In the genomic region with DNA sequence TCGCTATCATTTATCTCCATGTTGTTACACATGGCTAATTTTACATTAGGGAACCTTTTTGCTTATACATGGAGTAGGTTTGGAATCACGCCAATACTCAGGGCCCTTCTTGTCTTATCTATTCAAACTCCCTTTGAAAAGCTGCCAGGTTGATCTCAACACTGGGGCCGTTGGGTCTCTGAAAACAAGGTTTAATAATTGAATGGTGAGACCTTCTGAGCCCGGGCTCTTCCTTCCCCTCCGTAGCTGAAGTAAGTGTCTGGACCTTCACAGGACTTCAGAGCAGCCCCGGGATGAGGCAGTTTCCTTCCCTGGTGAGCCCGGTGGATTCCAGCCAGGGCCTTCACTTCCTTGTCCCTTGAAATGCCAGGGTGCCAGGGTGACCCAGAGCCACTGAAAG, we compare ENCODE assay signal across 10 mouse cellular contexts. TPM values are rescaled to one million over a fixed set of nuclear protein-coding genes. Genes with fewer than 3 reads are reported as not detected.
DNase-seq lines count a peak whose midpoint lies in the region; ATAC-seq lines count a peak whose summit lies in the region.
"Had no signal": no experiment of that assay in that cellular context is flagged by ENCODE, and none has a peak within 500 bp of the region (broad histone marks: within the 10 kb centered on the region; RNA-seq: fewer than 3 reads in every experiment).

No protein-coding gene starts in this region.

- peaks cover 23% of the 10 kb centered on the region for H3K4me1 ChIP-seq in midbrain, embryonic 11.5 days (ENCODE audit: control insufficient read depth, insufficient read depth, low read length)
- H3K4me1 ChIP-seq in midbrain, embryonic 10.5 days: peaks cover 53% of the 10 kb centered on the region
- H3K4me1 ChIP-seq in heart, embryonic 12.5 days (replicated peaks): peaks cover 68% of the 10 kb centered on the region
- peaks cover 30% of the 10 kb centered on the region for H3K4me1 ChIP-seq in stomach, embryonic 16.5 days (ENCODE audit: control insufficient read depth, insufficient read depth, low read length)
- peaks cover 58% of the 10 kb centered on the region for H3K4me1 ChIP-seq in midbrain, embryonic 13.5 days (replicated peaks)

- no peaks in the 10 kb centered on the region for H3K9me3 ChIP-seq in midbrain, embryonic 11.5 days (ENCODE audit: control insufficient read depth, low read length)
- H3K9me3 ChIP-seq in midbrain, embryonic 10.5 days (replicated peaks): no peaks in the 10 kb centered on the region
- no peaks in the 10 kb centered on the region for H3K9me3 ChIP-seq in heart, embryonic 12.5 days (replicated peaks)
- no peaks in the 10 kb centered on the region for H3K9me3 ChIP-seq in stomach, embryonic 16.5 days (replicated peaks; ENCODE audit: control insufficient read depth, low read length)
- no peaks in the 10 kb centered on the region for H3K9me3 ChIP-seq in midbrain, embryonic 13.5 days
- H3K9me3 ChIP-seq: midbrain, embryonic 12.5 days had no signal

- peaks cover 2% of the 10 kb centered on the region; the same call in 1 of the 2 replicates for H3K27me3 ChIP-seq in midbrain, embryonic 11.5 days (ENCODE audit: control insufficient read depth, insufficient read depth, low read length)
- H3K27me3 ChIP-seq in midbrain, embryonic 10.5 days (ENCODE audit: low read depth, poor library complexity, severe bottlenecking): peaks cover 64% of the 10 kb centered on the region
- H3K27me3 ChIP-seq in heart, embryonic 12.5 days (replicated peaks): no peaks in the 10 kb centered on the region
- no peaks in the 10 kb centered on the region for H3K27me3 ChIP-seq in stomach, embryonic 16.5 days (ENCODE audit: control insufficient read depth, insufficient read depth, low read length)
- H3K27me3 ChIP-seq in midbrain, embryonic 13.5 days: no peaks in the 10 kb centered on the region
- H3K27me3 ChIP-seq: midbrain, embryonic 12.5 days had no signal

- H3K36me3 ChIP-seq in midbrain, embryonic 11.5 days (ENCODE audit: control insufficient read depth, insufficient read depth, low read length): no peaks in the 10 kb centered on the region
- no peaks in the 10 kb centered on the region for H3K36me3 ChIP-seq in midbrain, embryonic 10.5 days
- no peaks in the 10 kb centered on the region for H3K36me3 ChIP-seq in heart, embryonic 12.5 days
- no peaks in the 10 kb centered on the region for H3K36me3 ChIP-seq in stomach, embryonic 16.5 days (ENCODE audit: control insufficient read depth, insufficient read depth, low read length)
- no peaks in the 10 kb centered on the region for H3K36me3 ChIP-seq in midbrain, embryonic 13.5 days
- H3K36me3 ChIP-seq: midbrain, embryonic 12.5 days had no signal

- H3K4me2 ChIP-seq in midbrain, embryonic 11.5 days: no peak overlapping the region
- peak overlapping the region; percentile 45 for H3K4me2 ChIP-seq in heart, embryonic 12.5 days
- H3K4me2 ChIP-seq in stomach, embryonic 16.5 days (ENCODE audit: low read depth, low read length): no peak overlapping the region
- H3K4me2 ChIP-seq in midbrain, embryonic 13.5 days (replicated peaks): no peak overlapping the region
- H3K4me2 ChIP-seq: hindbrain, embryonic 14.5 days; midbrain, embryonic 12.5 days had no signal

- no peak overlapping the region for H3K27ac ChIP-seq in midbrain, embryonic 11.5 days (ENCODE audit: low read depth, low read length)
- no peak overlapping the region for H3K27ac ChIP-seq in midbrain, embryonic 10.5 days (replicated peaks)
- H3K27ac ChIP-seq in heart, embryonic 12.5 days (ENCODE audit: poor library complexity, severe bottlenecking): peak overlapping the region; percentile 76
- peak overlapping the region; percentile 3; the same call in 1 of the 2 replicates for H3K27ac ChIP-seq in stomach, embryonic 16.5 days (ENCODE audit: low read length)
- H3K27ac ChIP-seq in midbrain, embryonic 13.5 days: no peak overlapping the region
- H3K27ac ChIP-seq: hindbrain, embryonic 14.5 days; midbrain, embryonic 12.5 days had no signal

- no peak for ATAC-seq in midbrain, embryonic 11.5 days (ENCODE audit: low FRiP score)
- no peak for ATAC-seq in heart, embryonic 12.5 days (ENCODE audit: insufficient number of reproducible peaks, low FRiP score)
- ATAC-seq in stomach, embryonic 16.5 days (ENCODE audit: insufficient read depth, low FRiP score): no peak; the same call in 1 of the 2 replicates
- ATAC-seq in midbrain, embryonic 13.5 days: no peak

- H3K9ac ChIP-seq in midbrain, embryonic 11.5 days (ENCODE audit: low read length): no peak overlapping the region
- H3K9ac ChIP-seq in heart, embryonic 12.5 days: 0 out of 2 replicates have a peak overlapping the region, but pooled peaks have one; percentile 12
- no peak overlapping the region for H3K9ac ChIP-seq in stomach, embryonic 16.5 days (ENCODE audit: low read length)
- H3K9ac ChIP-seq in midbrain, embryonic 13.5 days (replicated peaks): no peak overlapping the region
- H3K9ac ChIP-seq: hindbrain, embryonic 14.5 days; midbrain, embryonic 12.5 days had no signal

- 80% methylated on average over 7 of the region's 7 CpGs for WGBS in midbrain, embryonic 11.5 days
- WGBS in midbrain, embryonic 10.5 days: 80% methylated on average over 7 of the region's 7 CpGs
- WGBS in heart, embryonic 12.5 days: 9% methylated on average over 7 of the region's 7 CpGs
- 29% methylated on average over 7 of the region's 7 CpGs for WGBS in stomach, embryonic 16.5 days
- 58% methylated on average over 7 of the region's 7 CpGs for WGBS in midbrain, embryonic 13.5 days

- peak; percentile 80 for DNase-seq in midbrain, embryonic 11.5 days (ENCODE audit: low spot score, missing footprints)
- no peak for DNase-seq in midbrain, embryonic 10.5 days (ENCODE audit: low spot score)
- peak; percentile 42 to 59 for DNase-seq in kidney, postnatal 36 days
- no peak for DNase-seq in yolk sac, embryonic 10.5 days (ENCODE audit: low spot score)
- no peak for DNase-seq in thymus, postnatal 36 days

- no peak overlapping the region for H3K4me3 ChIP-seq in midbrain, embryonic 11.5 days (ENCODE audit: low read depth, low read length)
- no peak overlapping the region for H3K4me3 ChIP-seq in midbrain, embryonic 10.5 days
- no peak overlapping the region for H3K4me3 ChIP-seq in heart, embryonic 12.5 days
- H3K4me3 ChIP-seq in stomach, embryonic 16.5 days (replicated peaks; ENCODE audit: low read length): no peak overlapping the region
- H3K4me3 ChIP-seq in midbrain, embryonic 13.5 days (replicated peaks): no peak overlapping the region
- H3K4me3 ChIP-seq: midbrain, embryonic 12.5 days had no signal

RNA-seq across cellular contexts. Expression of a gene that starts 5.6 kb away (rescaled TPM):
- polyA plus RNA-seq in midbrain, embryonic 11.5 days (2014; fragmentation: Nextera tagmentation; extraction: Ambion mirVana): 1.6 and 1.8 TPM in 2 replicates
- 0.94 and 1.1 TPM in 2 replicates for polyA plus RNA-seq in midbrain, embryonic 10.5 days (2016; fragmentation: Nextera tagmentation; extraction: Ambion mirVana)
- 3.5 and 4.1 TPM in 2 replicates for polyA plus RNA-seq in heart, embryonic 12.5 days (2016; fragmentation: Nextera tagmentation; extraction: Ambion mirVana)
- polyA plus RNA-seq in stomach, embryonic 16.5 days (2015; fragmentation: Nextera tagmentation; extraction: Ambion mirVana): 0.85 and 1.1 TPM in 2 replicates
- polyA plus RNA-seq in midbrain, embryonic 13.5 days (2015; fragmentation: Nextera tagmentation; extraction: Ambion mirVana): 2.9 TPM in 2 replicates

Comparison
In these comparisons a context has a peak if more than half of its experiments do, and no peak if none do; other contexts are left out.
1. DNase-seq: peak in midbrain, embryonic 11.5 days (single experiment) and kidney, postnatal 36 days (2 of 2); none in midbrain, embryonic 10.5 days (single experiment), yolk sac, embryonic 10.5 days (single experiment) and thymus, postnatal 36 days (0 of 2).
2. H3K27ac ChIP-seq: peak in heart, embryonic 12.5 days (single experiment) and stomach, embryonic 16.5 days (single experiment); none in midbrain, embryonic 11.5 days (single experiment), midbrain, embryonic 10.5 days (single experiment) and midbrain, embryonic 13.5 days (single experiment).